Mouse (Mus musculus) lung, postnatal 25 days (tissue): ENCODE results near the gene Mks1.
A peak's percentile ranks its signal among the peaks of the same experiment; 100 is the strongest.
"Not testable (repeated sequence)": the region's sequence is repeated elsewhere in the genome, so short reads cannot be mapped to it uniquely, and the experiment has no call there.

Experiments used
- DNase-seq: peaks from one replicate; pipeline ENCODE4 v3.0.0; 2022; ENCODE audit warnings: low spot score

The Mks1 gene

GRCm38 (mm10) chr11:87852690-87853596 is at the start of gene Mks1:
Mks1 (plus strand) TSS chr11:87853215.
- peak; percentile 90 for DNase-seq

GRCm38 (mm10) chr11:87805448-87805847 is 47.6 kb upstream of the Mks1 start:
- DNase-seq = no peak

- no peak for DNase-seq
These were observed 45.6 kb upstream of the Mks1 start for GRCm38 (mm10) chr11:87807433-87807832.

- no peak for DNase-seq
These were observed 44.8 kb upstream of the Mks1 start for GRCm38 (mm10) chr11:87808236-87808635.

- no peak for DNase-seq
These were observed 41.6 kb upstream of the Mks1 start for GRCm38 (mm10) chr11:87811396-87811795.

GRCm38 (mm10) chr11:87814831-87815230 is 38.2 kb upstream of the Mks1 start:
- DNase-seq = no peak

- DNase-seq = no peak
These were observed 36.1 kb upstream of the Mks1 start for GRCm38 (mm10) chr11:87816707-87817442.

- no peak for DNase-seq
These were observed 35.6 kb upstream of the Mks1 start for GRCm38 (mm10) chr11:87817443-87817773.

GRCm38 (mm10) chr11:87821502-87821901 is 31.5 kb upstream of the Mks1 start:
- no peak for DNase-seq

GRCm38 (mm10) chr11:87828239-87828900 is 24.6 kb upstream of the Mks1 start, which contains the start of gene Lpo:
Lpo (minus strand) TSS chr11:87828289.
- DNase-seq = no peak

- DNase-seq = peak; percentile 64
These were observed 12.3 kb upstream of the Mks1 start for GRCm38 (mm10) chr11:87840676-87841075.

- no peak for DNase-seq
These were observed 11.6 kb upstream of the Mks1 start for GRCm38 (mm10) chr11:87841436-87841835.

- DNase-seq = no peak
These were observed 5.9 kb upstream of the Mks1 start for GRCm38 (mm10) chr11:87846968-87847600.

GRCm38 (mm10) chr11:87847884-87848283 is 5.1 kb upstream of the Mks1 start:
- no peak for DNase-seq

GRCm38 (mm10) chr11:87853597-87853954 is 561 bp downstream of the Mks1 start:
- no peak for DNase-seq

- no peak for DNase-seq
These were observed 1.5 kb downstream of the Mks1 start for GRCm38 (mm10) chr11:87854550-87854949.

GRCm38 (mm10) chr11:87859273-87859672 is 6.3 kb downstream of the Mks1 start:
- no peak for DNase-seq

- no peak for DNase-seq
These were observed 7.4 kb downstream of the Mks1 start for GRCm38 (mm10) chr11:87860426-87860825.

GRCm38 (mm10) chr11:87862805-87863204 is 9.8 kb downstream of the Mks1 start:
- no peak for DNase-seq

GRCm38 (mm10) chr11:87866891-87867290 is 13.9 kb downstream of the Mks1 start:
- DNase-seq = not testable (repeated sequence)

GRCm38 (mm10) chr11:87870096-87870495 is 17.1 kb downstream of the Mks1 start:
- DNase-seq = no peak

- no peak for DNase-seq
These were observed 18.8 kb downstream of the Mks1 start for GRCm38 (mm10) chr11:87871766-87872165.
